Mouse (Mus musculus) liver, embryonic 16.5 days (tissue): ENCODE results near the gene Nufip2. TPM values are rescaled to one million over a fixed set of nuclear protein-coding genes. Genes with fewer than 3 reads are reported as not detected.
"Not testable (repeated sequence)": the region's sequence is repeated elsewhere in the genome, so short reads cannot be mapped to it uniquely, and the experiment has no call there.

Experiments
- ATAC-seq: fragments of 200-750 bp; cut with Nextera tagmentation; 2 replicates; pipeline ENCODE4 v1.8.0; 2017; ENCODE audit warnings: low read depth, mild to moderate bottlenecking, moderate number of reproducible peaks, moderate library complexity
- H3K27ac ChIP-seq: fragments of 300-500 bp; sonication (generic); 2 replicates; pipeline ENCODE4 v1.5.1; 2014; ENCODE audit warnings: mild to moderate bottlenecking, low read length
- H3K27me3 ChIP-seq: fragments of 300-500 bp; sonication (generic); 2 replicates; pipeline ENCODE4 v1.6.1; 2014; ENCODE audit warnings: low read depth, low read length, mixed read lengths; ENCODE audit not compliant: control insufficient read depth, insufficient read depth
- H3K36me3 ChIP-seq: fragments of 300-500 bp; sonication (generic); 2 replicates; pipeline ENCODE4 v1.6.1; 2014; ENCODE audit warnings: mild to moderate bottlenecking; ENCODE audit not compliant: control insufficient read depth, insufficient read depth
- H3K4me1 ChIP-seq: fragments of 300-500 bp; sonication (generic); 2 replicates; pipeline ENCODE4 v1.6.1; 2014; ENCODE audit warnings: low read depth, low read length, mixed read lengths; ENCODE audit not compliant: control insufficient read depth
- H3K4me2 ChIP-seq: fragments of 300-500 bp; sonication (generic); 2 replicates; pipeline ENCODE4 v1.6.1; 2014; ENCODE audit warnings: low read depth, low read length, mixed read lengths
- H3K4me3 ChIP-seq: fragments of 300-500 bp; sonication (generic); 2 replicates; pipeline ENCODE4 v1.5.1; 2014; ENCODE audit warnings: low read depth, mild to moderate bottlenecking, low read length
- H3K9ac ChIP-seq: fragments of 300-500 bp; sonication (generic); 2 replicates; pipeline ENCODE4 v1.6.1; 2014; ENCODE audit warnings: low read depth, low read length
- H3K9me3 ChIP-seq: fragments of 300-500 bp; sonication (generic); replicated peaks from 2 replicates; pipeline ENCODE4 v1.6.1; 2016; ENCODE audit warnings: low read length; ENCODE audit not compliant: control insufficient read depth
- WGBS: fragments of 180-500 bp; shearing (Covaris S2); extraction: QIAGEN DNeasy Blood & Tissue Kit; methylation state at CpG from one replicate; pipeline ENCODE4 v1.1.7; 2014; ENCODE audit not compliant: insufficient replicate concordance; 5-methylcytosine and 5-hydroxymethylcytosine counted together
- polyA plus RNA-seq: library from polyadenylated mRNA; unstranded; fragments of >200 nt; fragmentation: Nextera tagmentation; extraction: Ambion mirVana; gene quantifications from 2 replicates; pipeline ENCODE4 v1.2.1, GENCODE M21; 2015

Gene Nufip2
- polyA plus RNA-seq, 1 experiment from 2014 or later, result 1.4 TPM

GRCm38 (mm10) chr11:77737289-77737688 lies 51.3 kb downstream of the Nufip2 start:
- H3K36me3 ChIP-seq, result no peaks in the 10 kb centered on the region
- H3K4me3 ChIP-seq, result no peak overlapping the region
- H3K4me2 ChIP-seq, result no peak overlapping the region
- H3K9me3 ChIP-seq, result no peaks in the 10 kb centered on the region
- no peak for ATAC-seq
- H3K4me1 ChIP-seq, result no peaks in the 10 kb centered on the region
- H3K9ac ChIP-seq, result no peak overlapping the region
- H3K27ac ChIP-seq, result no peak overlapping the region
- 1% methylated on average over 6 of the region's 6 CpGs for WGBS
- no peaks in the 10 kb centered on the region for H3K27me3 ChIP-seq

GRCm38 (mm10) chr11:77738555-77738954 lies 52.6 kb downstream of the Nufip2 start:
- no peak overlapping the region for H3K27ac ChIP-seq
- no peaks in the 10 kb centered on the region for H3K36me3 ChIP-seq
- no peaks in the 10 kb centered on the region for H3K4me1 ChIP-seq
- WGBS, result 52% methylated on average over 7 of the region's 7 CpGs
- H3K27me3 ChIP-seq, result no peaks in the 10 kb centered on the region
- H3K9ac ChIP-seq, result no peak overlapping the region
- no peak for ATAC-seq
- no peak overlapping the region for H3K4me2 ChIP-seq
- H3K4me3 ChIP-seq, result no peak overlapping the region
- H3K9me3 ChIP-seq, result no peaks in the 10 kb centered on the region

- Histone ChIP-seq H3K9me3 (no peaks in the 10 kb centered on the region), H3K27me3 (no peaks in the 10 kb centered on the region), H3K27ac (no peak overlapping the region), H3K9ac (no peak overlapping the region), H3K4me1 (peaks cover 10% of the 10 kb centered on the region), H3K4me2 (no peak overlapping the region), H3K4me3 (no peak overlapping the region), H3K36me3 (no peaks in the 10 kb centered on the region)
- WGBS, result 25% methylated on average over 6 of the region's 6 CpGs
- ATAC-seq, result no peak
These were observed 58.0 kb downstream of the Nufip2 start for GRCm38 (mm10) chr11:77743966-77744365.

GRCm38 (mm10) chr11:77746652-77747051 lies 60.7 kb downstream of the Nufip2 start:
- H3K4me1 ChIP-seq, result peaks cover 10% of the 10 kb centered on the region
- no peak overlapping the region for H3K9ac ChIP-seq
- peak; percentile 79 for ATAC-seq
- no peaks in the 10 kb centered on the region for H3K9me3 ChIP-seq
- WGBS, result 32% methylated on average over 4 of the region's 4 CpGs
- H3K36me3 ChIP-seq, result no peaks in the 10 kb centered on the region
- no peak overlapping the region for H3K4me3 ChIP-seq
- H3K27ac ChIP-seq, result no peak overlapping the region
- no peak overlapping the region for H3K4me2 ChIP-seq
- H3K27me3 ChIP-seq, result no peaks in the 10 kb centered on the region

- peak; percentile 51; the same call in 1 of the 2 replicates for ATAC-seq
These were observed 61.1 kb downstream of the Nufip2 start for GRCm38 (mm10) chr11:77747103-77747502.

GRCm38 (mm10) chr11:77748996-77749395 lies 63.0 kb downstream of the Nufip2 start:
- Histone ChIP-seq H3K4me1 (peaks cover 32% of the 10 kb centered on the region), H3K27ac (no peak overlapping the region), H3K36me3 (no peaks in the 10 kb centered on the region), H3K27me3 (no peaks in the 10 kb centered on the region), H3K9ac (no peak overlapping the region), H3K4me2 (no peak overlapping the region), H3K9me3 (no peaks in the 10 kb centered on the region), H3K4me3 (no peak overlapping the region)
- no peak for ATAC-seq
- WGBS, result 67% methylated on average over 5 of the region's 5 CpGs

More at GRCm38 (mm10) chr11:77747103-77747502, 61.1 kb downstream of the Nufip2 start:
- H3K4me3 ChIP-seq, H3K27me3 ChIP-seq, H3K9ac ChIP-seq, H3K27ac ChIP-seq, H3K36me3 ChIP-seq, H3K9me3 ChIP-seq, H3K4me2 ChIP-seq: not testable (repeated sequence)
- H3K4me1 ChIP-seq, result peaks cover 13% of the 10 kb centered on the region
- 70% methylated on average over 14 of the region's 15 CpGs for WGBS

GRCm38 (mm10) chr11:77752525-77752924 lies 66.6 kb downstream of the Nufip2 start:
- no peak overlapping the region for H3K4me3 ChIP-seq
- peak overlapping the region; percentile 65 for H3K27ac ChIP-seq
- 32% methylated on average over 5 of the region's 5 CpGs for WGBS
- peak; percentile 81 for ATAC-seq
- no peaks in the 10 kb centered on the region for H3K27me3 ChIP-seq
- H3K9me3 ChIP-seq, result no peaks in the 10 kb centered on the region
- peak overlapping the region; percentile 31 for H3K4me2 ChIP-seq
- 0 out of 2 replicates have a peak overlapping the region, but pooled peaks have one; percentile 29 for H3K9ac ChIP-seq
- H3K36me3 ChIP-seq, result no peaks in the 10 kb centered on the region
- H3K4me1 ChIP-seq, result peaks cover 25% of the 10 kb centered on the region

GRCm38 (mm10) chr11:77753469-77753868 lies 67.5 kb downstream of the Nufip2 start:
- Histone ChIP-seq H3K4me2 (peak overlapping the region; percentile 31), H3K4me1 (peaks cover 25% of the 10 kb centered on the region), H3K9ac (no peak overlapping the region), H3K27me3 (no peaks in the 10 kb centered on the region), H3K4me3 (no peak overlapping the region), H3K9me3 (no peaks in the 10 kb centered on the region), H3K36me3 (no peaks in the 10 kb centered on the region), H3K27ac (peak overlapping the region; percentile 65)
- ATAC-seq, result peak; percentile 65
- WGBS, result 18% methylated on average over 3 of the region's 3 CpGs

- no peak for ATAC-seq
- H3K27ac ChIP-seq, result no peak overlapping the region
- H3K27me3 ChIP-seq, result no peaks in the 10 kb centered on the region
- no peak overlapping the region for H3K4me3 ChIP-seq
- H3K4me2 ChIP-seq, result no peak overlapping the region
- WGBS, result 38% methylated on average over 4 of the region's 4 CpGs
- H3K36me3 ChIP-seq, result no peaks in the 10 kb centered on the region
- peaks cover 20% of the 10 kb centered on the region for H3K4me1 ChIP-seq
- no peaks in the 10 kb centered on the region for H3K9me3 ChIP-seq
- no peak overlapping the region for H3K9ac ChIP-seq
These were observed 74.1 kb downstream of the Nufip2 start for GRCm38 (mm10) chr11:77760031-77760430.
